Mouse (Mus musculus): ENCODE measurements at regions not wholly inside any gene's neighbourhood (a gene's known extent, or its start where the extent isn't known, plus 50 kb on each side); places are given as distances from the start of the nearest gene placed in this dataset.

DNA sequence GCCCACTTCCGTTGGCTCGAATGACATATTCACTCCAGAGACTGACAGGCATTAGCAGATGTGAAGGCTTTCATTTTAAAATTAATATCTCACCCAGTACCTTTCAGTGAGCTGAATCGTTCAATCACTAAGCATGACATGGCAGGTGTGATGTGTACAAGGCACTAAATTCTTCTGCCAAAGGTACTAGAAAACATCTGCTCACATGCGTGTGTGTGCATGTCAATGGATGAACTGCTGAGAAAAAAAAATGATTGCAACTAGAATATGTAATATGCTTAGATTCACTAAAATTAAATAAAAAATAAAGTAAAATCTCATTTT lies 191.6 kb upstream of the Mageb18 start:
- Histone ChIP-seq H3K27me3 (ENCODE audit: control insufficient read depth, insufficient read depth, low read length) (no peaks in the 10 kb centered on the region), H3K4me2 (ENCODE audit: low read depth, low read length) (no peak overlapping the region), H3K4me1 (ENCODE audit: control insufficient read depth, insufficient read depth, low read length) (no peaks in the 10 kb centered on the region), H3K9me3 (ENCODE audit: control insufficient read depth, low read length) (no peaks in the 10 kb centered on the region), H3K27ac (ENCODE audit: low read depth, low read length) (no peak overlapping the region), H3K9ac (replicated peaks; ENCODE audit: low read depth, low read length) (no peak overlapping the region), H3K36me3 (ENCODE audit: control insufficient read depth, insufficient read depth, low read length) (no peaks in the 10 kb centered on the region), H3K4me3 (ENCODE audit: low read depth, low read length) (no peak overlapping the region)
- 68% methylated on average over 4 of the region's 4 CpGs for WGBS
- ATAC-seq (ENCODE audit: low read depth), result peak; percentile 56; the same call in 1 of the 2 replicates

DNA sequence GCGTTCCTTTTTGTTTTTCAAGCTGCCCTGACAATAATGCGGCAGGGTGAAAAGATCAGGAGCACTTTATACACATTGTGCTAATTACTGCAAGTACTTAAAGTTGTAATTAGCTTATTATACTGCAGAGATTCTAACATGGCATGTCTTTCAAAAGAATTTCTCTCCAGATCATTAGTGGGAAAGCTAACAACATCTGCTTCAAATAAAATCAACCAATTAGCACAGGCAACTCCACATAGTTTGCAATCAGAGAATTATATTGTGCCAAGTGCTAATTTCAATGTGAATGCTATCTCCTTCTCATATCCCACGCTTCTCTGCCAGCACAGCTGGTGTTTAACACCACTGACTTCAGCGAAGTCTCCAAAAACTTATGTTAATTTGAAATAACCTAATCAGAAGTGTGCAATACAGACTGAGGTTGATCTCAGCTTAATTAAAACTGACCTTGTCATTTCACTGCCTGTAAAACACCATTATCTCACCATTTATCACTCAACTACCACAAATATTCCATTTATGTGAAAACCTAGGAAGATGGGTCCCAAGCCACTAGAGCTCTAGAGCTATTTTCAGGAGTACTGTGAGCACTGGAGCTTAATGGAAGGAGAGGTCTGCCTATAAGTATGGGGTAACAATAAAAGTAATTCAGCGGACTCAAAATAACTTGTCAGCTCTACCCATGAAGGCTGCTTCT lies 191.1 kb upstream of the Mageb18 start:
- peak; percentile 79 for ATAC-seq (ENCODE audit: low read depth)
- no peaks in the 10 kb centered on the region for H3K9me3 ChIP-seq (ENCODE audit: control insufficient read depth, low read length)
- no peaks in the 10 kb centered on the region for H3K27me3 ChIP-seq (ENCODE audit: control insufficient read depth, insufficient read depth, low read length)
- H3K27ac ChIP-seq (ENCODE audit: low read depth, low read length), result no peak overlapping the region
- WGBS, result 52% methylated on average over 5 of the region's 5 CpGs
- H3K9ac ChIP-seq (replicated peaks; ENCODE audit: low read depth, low read length), result no peak overlapping the region
- H3K4me2 ChIP-seq (ENCODE audit: low read depth, low read length), result no peak overlapping the region
- H3K36me3 ChIP-seq (ENCODE audit: control insufficient read depth, insufficient read depth, low read length), result no peaks in the 10 kb centered on the region
- H3K4me3 ChIP-seq (ENCODE audit: low read depth, low read length), result no peak overlapping the region
- no peaks in the 10 kb centered on the region for H3K4me1 ChIP-seq (ENCODE audit: control insufficient read depth, insufficient read depth, low read length)

DNA sequence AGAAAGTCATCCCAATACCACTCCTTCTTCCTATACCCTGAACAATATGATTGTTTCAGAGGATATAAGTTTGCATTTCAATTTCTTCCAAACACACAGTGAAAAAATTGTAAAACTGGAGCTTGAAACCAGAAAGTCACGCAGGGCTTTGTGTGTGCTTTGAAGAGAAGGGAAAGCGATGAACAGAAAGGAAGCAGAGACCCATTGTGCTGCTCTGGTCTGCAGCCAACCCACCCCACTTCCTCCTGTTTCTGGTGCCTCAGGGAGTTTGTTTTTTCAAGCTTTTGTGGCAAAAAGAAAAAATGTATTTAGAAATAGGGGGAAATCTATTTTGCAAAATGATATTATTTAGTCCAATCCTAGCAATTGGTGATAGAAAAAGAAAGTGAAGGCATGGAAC lies 187.4 kb upstream of the Mageb18 start:
- Histone ChIP-seq H3K27ac (ENCODE audit: low read depth, low read length) (no peak overlapping the region), H3K4me3 (ENCODE audit: low read depth, low read length) (no peak overlapping the region), H3K9me3 (ENCODE audit: control insufficient read depth, low read length) (no peaks in the 10 kb centered on the region), H3K9ac (replicated peaks; ENCODE audit: low read depth, low read length) (no peak overlapping the region), H3K4me2 (ENCODE audit: low read depth, low read length) (no peak overlapping the region), H3K27me3 (ENCODE audit: control insufficient read depth, insufficient read depth, low read length) (no peaks in the 10 kb centered on the region), H3K36me3 (ENCODE audit: control insufficient read depth, insufficient read depth, low read length) (no peaks in the 10 kb centered on the region), H3K4me1 (ENCODE audit: control insufficient read depth, insufficient read depth, low read length) (no peaks in the 10 kb centered on the region)
- no peak for ATAC-seq (ENCODE audit: low read depth)
- WGBS, result 51% methylated on average over 2 of the region's 2 CpGs

DNA sequence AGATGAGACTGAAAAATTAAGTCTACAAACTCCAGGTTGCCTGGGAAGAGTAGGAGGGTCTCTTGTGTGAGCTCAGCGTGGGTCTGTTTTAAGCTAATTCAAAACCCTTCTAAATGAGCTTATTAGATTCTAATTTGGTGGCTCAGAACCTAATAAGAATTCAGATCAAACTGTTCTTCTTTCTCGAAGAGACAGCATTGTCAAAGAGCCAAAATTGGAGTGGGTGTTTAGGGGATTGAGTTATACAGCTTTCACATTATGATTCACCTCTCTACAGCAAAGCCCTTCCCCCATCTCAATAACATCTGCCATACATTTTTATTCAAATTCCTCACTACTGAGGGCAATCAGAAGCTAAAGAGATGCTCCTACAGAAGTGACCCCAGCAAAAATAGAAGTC lies 140.7 kb upstream of the Mageb18 start:
- H3K27me3 ChIP-seq (ENCODE audit: control insufficient read depth, insufficient read depth, low read length), result no peaks in the 10 kb centered on the region
- H3K4me3 ChIP-seq (ENCODE audit: low read depth, low read length), result no peak overlapping the region
- ATAC-seq (ENCODE audit: low read depth), result no peak
- no peaks in the 10 kb centered on the region for H3K4me1 ChIP-seq (ENCODE audit: control insufficient read depth, insufficient read depth, low read length)
- no peaks in the 10 kb centered on the region for H3K36me3 ChIP-seq (ENCODE audit: control insufficient read depth, insufficient read depth, low read length)
- WGBS, result 41% methylated on average over 2 of the region's 2 CpGs
- no peaks in the 10 kb centered on the region for H3K9me3 ChIP-seq (ENCODE audit: control insufficient read depth, low read length)
- H3K9ac ChIP-seq (replicated peaks; ENCODE audit: low read depth, low read length), result no peak overlapping the region
- H3K4me2 ChIP-seq (ENCODE audit: low read depth, low read length), result no peak overlapping the region
- H3K27ac ChIP-seq (ENCODE audit: low read depth, low read length), result no peak overlapping the region

DNA sequence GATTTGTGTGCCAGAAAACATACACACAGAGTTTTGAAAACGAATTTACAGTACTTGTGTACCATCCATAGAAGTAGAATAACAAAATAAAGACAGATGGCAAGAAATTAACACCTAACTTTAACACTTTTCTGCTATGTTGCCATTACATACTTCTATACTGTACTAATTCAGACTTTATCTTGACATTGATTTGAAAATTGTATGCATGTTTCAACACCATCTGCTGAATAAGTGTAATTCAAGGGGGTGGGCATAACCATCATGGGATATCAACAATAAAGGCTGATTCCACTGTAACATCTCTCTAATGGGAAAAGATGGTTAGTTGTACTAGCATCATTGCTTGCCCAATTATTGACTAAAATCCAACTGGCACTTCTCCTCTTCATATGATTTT lies 110.9 kb upstream of the Mageb18 start:
- Histone ChIP-seq H3K4me3 (ENCODE audit: low read depth, low read length) (no peak overlapping the region), H3K27me3 (ENCODE audit: control insufficient read depth, insufficient read depth, low read length) (no peaks in the 10 kb centered on the region), H3K9me3 (ENCODE audit: control insufficient read depth, low read length) (no peaks in the 10 kb centered on the region), H3K4me2 (ENCODE audit: low read depth, low read length) (no peak overlapping the region), H3K36me3 (ENCODE audit: control insufficient read depth, insufficient read depth, low read length) (no peaks in the 10 kb centered on the region), H3K9ac (replicated peaks; ENCODE audit: low read depth, low read length) (no peak overlapping the region), H3K27ac (ENCODE audit: low read depth, low read length) (no peak overlapping the region), H3K4me1 (ENCODE audit: control insufficient read depth, insufficient read depth, low read length) (no peaks in the 10 kb centered on the region)
- 36% methylated on average over 1 of the region's 1 CpGs for WGBS
- ATAC-seq (ENCODE audit: low read depth), result no peak

DNA sequence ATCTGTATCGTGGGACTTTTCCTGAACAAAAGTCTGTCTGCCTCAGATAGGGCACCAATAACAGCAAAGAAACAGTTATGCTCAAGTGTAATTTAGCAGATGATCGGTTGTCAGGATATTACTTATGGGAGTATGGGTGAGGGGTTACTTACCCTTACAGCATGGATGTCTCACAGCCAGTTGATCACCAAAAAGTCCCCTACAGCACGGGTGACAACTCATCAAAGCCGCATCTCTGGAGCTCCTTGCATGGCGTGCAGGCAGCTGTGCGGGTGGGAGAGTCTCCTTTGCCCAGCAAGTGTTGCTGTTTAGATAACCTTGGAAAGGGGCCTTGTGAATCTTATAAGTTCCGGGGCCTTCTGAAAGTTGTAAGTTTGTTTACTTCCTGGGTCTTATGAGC lies 80.4 kb upstream of the Mageb18 start:
- Histone ChIP-seq H3K4me3 (ENCODE audit: low read depth, low read length) (no peak overlapping the region), H3K27me3 (ENCODE audit: control insufficient read depth, insufficient read depth, low read length) (no peaks in the 10 kb centered on the region), H3K9me3 (ENCODE audit: control insufficient read depth, low read length) (no peaks in the 10 kb centered on the region), H3K4me1 (ENCODE audit: control insufficient read depth, insufficient read depth, low read length) (no peaks in the 10 kb centered on the region), H3K36me3 (ENCODE audit: control insufficient read depth, insufficient read depth, low read length) (no peaks in the 10 kb centered on the region), H3K4me2 (ENCODE audit: low read depth, low read length) (no peak overlapping the region), H3K27ac (ENCODE audit: low read depth, low read length) (no peak overlapping the region), H3K9ac (replicated peaks; ENCODE audit: low read depth, low read length) (no peak overlapping the region)
- 76% methylated on average over 7 of the region's 7 CpGs for WGBS
- no peak for ATAC-seq (ENCODE audit: low read depth)

DNA sequence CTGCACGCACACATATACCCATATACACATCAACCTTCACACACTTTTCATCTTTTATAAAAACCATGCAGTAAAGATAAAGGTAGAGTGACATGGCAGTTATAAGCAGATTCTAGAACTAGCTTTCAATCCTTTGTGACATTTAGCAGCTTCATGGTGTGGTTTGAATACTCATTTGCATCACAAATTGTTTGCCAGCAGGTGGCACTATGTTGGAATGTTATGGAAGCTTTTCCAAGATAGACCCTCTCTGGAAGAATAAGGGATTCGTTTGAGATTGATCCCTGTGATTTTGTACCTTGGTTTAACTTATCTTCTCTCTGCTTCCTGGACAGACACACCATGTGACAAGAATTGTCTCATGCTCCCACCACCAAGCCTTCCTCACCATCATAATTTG lies 61.8 kb upstream of the Mageb18 start:
- ATAC-seq (ENCODE audit: low read depth), result no peak
- Histone ChIP-seq H3K9me3 (ENCODE audit: control insufficient read depth, low read length) (no peaks in the 10 kb centered on the region), H3K27me3 (ENCODE audit: control insufficient read depth, insufficient read depth, low read length) (no peaks in the 10 kb centered on the region), H3K27ac (ENCODE audit: low read depth, low read length) (no peak overlapping the region), H3K4me3 (ENCODE audit: low read depth, low read length) (no peak overlapping the region), H3K4me2 (ENCODE audit: low read depth, low read length) (no peak overlapping the region), H3K4me1 (ENCODE audit: control insufficient read depth, insufficient read depth, low read length) (no peaks in the 10 kb centered on the region), H3K9ac (replicated peaks; ENCODE audit: low read depth, low read length) (no peak overlapping the region), H3K36me3 (ENCODE audit: control insufficient read depth, insufficient read depth, low read length) (no peaks in the 10 kb centered on the region)
- 63% methylated on average over 2 of the region's 2 CpGs for WGBS

Data from neural tube, embryonic 14.5 days (tissue).